Mouse (Mus musculus) neural tube, embryonic 11.5 days (tissue): ENCODE measurements at regions not wholly inside any gene's neighbourhood (a gene's known extent, or its start where the extent isn't known, plus 50 kb on each side); places are given as distances from the start of the nearest gene placed in this dataset.

Source experiments
- ATAC-seq: fragments of 200-750 bp; cut with Nextera tagmentation; 2 replicates; pipeline ENCODE4 v1.8.0; 2017; ENCODE audit warnings: moderate number of reproducible peaks, mild to moderate bottlenecking, moderate TSS enrichment, moderate library complexity; ENCODE audit not compliant: insufficient read depth, low FRiP score, low TSS enrichment
- DNase-seq: peaks from one replicate; pipeline ENCODE4 v3.0.0-alpha.2; 2015; ENCODE audit warnings: low spot score
- H3K27ac ChIP-seq: fragments of 300-500 bp; sonication (generic); 2 replicates; pipeline ENCODE4 v1.5.1; 2014; ENCODE audit warnings: low read depth, mild to moderate bottlenecking, low read length
- H3K27me3 ChIP-seq: fragments of 300-500 bp; sonication (generic); 2 replicates; pipeline ENCODE4 v1.6.1; 2014; ENCODE audit warnings: mild to moderate bottlenecking, low read length, mixed read lengths; ENCODE audit not compliant: control insufficient read depth, insufficient read depth
- H3K36me3 ChIP-seq: fragments of 300-500 bp; sonication (generic); 2 replicates; pipeline ENCODE4 v1.6.1; 2014; ENCODE audit warnings: mild to moderate bottlenecking, low read length, moderate library complexity, mixed read lengths; ENCODE audit not compliant: control insufficient read depth, insufficient read depth
- H3K4me1 ChIP-seq: fragments of 300-500 bp; sonication (generic); 2 replicates; pipeline ENCODE4 v1.6.1; 2014; ENCODE audit warnings: low read length, mixed read lengths; ENCODE audit not compliant: control insufficient read depth, insufficient read depth
- H3K4me2 ChIP-seq: fragments of 300-500 bp; sonication (generic); 2 replicates; pipeline ENCODE4 v1.6.1; 2014; ENCODE audit warnings: low read depth, mild to moderate bottlenecking, moderate library complexity
- H3K4me3 ChIP-seq: fragments of 300-500 bp; sonication (generic); 2 replicates; pipeline ENCODE4 v1.5.1; 2014; ENCODE audit warnings: low read depth, low read length
- H3K9ac ChIP-seq: fragments of 300-500 bp; sonication (generic); 2 replicates; pipeline ENCODE4 v1.6.1; 2014; ENCODE audit warnings: mild to moderate bottlenecking, low read length
- H3K9me3 ChIP-seq: fragments of 300-500 bp; sonication (generic); 2 replicates; pipeline ENCODE4 v1.6.1; 2016; ENCODE audit warnings: low read length; ENCODE audit not compliant: control insufficient read depth
- WGBS: fragments of 180-500 bp; shearing (Covaris S2); extraction: QIAGEN DNeasy Blood & Tissue Kit; methylation state at CpG from one replicate; pipeline ENCODE4 v1.1.7; 2014; 5-methylcytosine and 5-hydroxymethylcytosine counted together

- Histone ChIP-seq H3K4me1 (no peaks in the 10 kb centered on the region), H3K36me3 (no peaks in the 10 kb centered on the region), H3K4me3 (no peak overlapping the region), H3K27ac (no peak overlapping the region), H3K4me2 (no peak overlapping the region), H3K27me3 (no peaks in the 10 kb centered on the region), H3K9ac (no peak overlapping the region), H3K9me3 (no peaks in the 10 kb centered on the region)
- DNase-seq (no peak), ATAC-seq (no peak)
- 70% methylated on average over 1 of the region's 1 CpGs for WGBS
Measured at GRCm38 (mm10) chr3:7079073-7079472, 458.8 kb upstream of the 1700008P02Rik start.

- Histone ChIP-seq H3K9ac (no peak overlapping the region), H3K27ac (no peak overlapping the region), H3K27me3 (no peaks in the 10 kb centered on the region), H3K4me1 (no peaks in the 10 kb centered on the region), H3K9me3 (no peaks in the 10 kb centered on the region), H3K4me3 (no peak overlapping the region), H3K36me3 (no peaks in the 10 kb centered on the region), H3K4me2 (no peak overlapping the region)
- DNase-seq (no peak), ATAC-seq (no peak)
- 84% methylated on average over 3 of the region's 3 CpGs for WGBS
Measured at GRCm38 (mm10) chr3:7076850-7077249, 456.6 kb upstream of the 1700008P02Rik start.

DNA sequence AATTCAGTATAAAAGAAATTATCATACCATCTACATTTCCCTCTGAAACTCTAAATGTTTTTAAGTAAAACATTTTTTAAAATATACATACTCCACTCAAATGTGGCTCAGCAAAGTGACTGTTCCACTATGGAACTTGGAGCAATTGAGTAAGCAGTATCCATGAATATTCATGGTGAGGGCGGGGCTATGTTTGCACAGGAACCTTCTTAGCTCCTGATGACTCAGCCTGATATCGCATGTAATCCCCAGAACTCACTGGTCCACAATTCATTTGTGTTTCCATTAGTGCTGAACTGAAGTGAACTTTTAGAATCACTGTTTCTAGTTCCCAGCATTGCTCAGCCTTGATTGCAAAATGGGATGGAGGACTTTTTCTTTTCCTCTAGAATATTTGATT is 454.2 kb upstream of the 1700008P02Rik start:
- H3K4me3 ChIP-seq = no peak overlapping the region
- no peak overlapping the region for H3K9ac ChIP-seq
- no peak overlapping the region for H3K27ac ChIP-seq
- H3K36me3 ChIP-seq = no peaks in the 10 kb centered on the region
- no peak for DNase-seq
- 76% methylated on average over 2 of the region's 2 CpGs for WGBS
- no peak; the same call in 1 of the 2 replicates for ATAC-seq
- H3K4me1 ChIP-seq = no peaks in the 10 kb centered on the region
- no peaks in the 10 kb centered on the region for H3K9me3 ChIP-seq
- H3K4me2 ChIP-seq = no peak overlapping the region
- no peaks in the 10 kb centered on the region for H3K27me3 ChIP-seq

DNA sequence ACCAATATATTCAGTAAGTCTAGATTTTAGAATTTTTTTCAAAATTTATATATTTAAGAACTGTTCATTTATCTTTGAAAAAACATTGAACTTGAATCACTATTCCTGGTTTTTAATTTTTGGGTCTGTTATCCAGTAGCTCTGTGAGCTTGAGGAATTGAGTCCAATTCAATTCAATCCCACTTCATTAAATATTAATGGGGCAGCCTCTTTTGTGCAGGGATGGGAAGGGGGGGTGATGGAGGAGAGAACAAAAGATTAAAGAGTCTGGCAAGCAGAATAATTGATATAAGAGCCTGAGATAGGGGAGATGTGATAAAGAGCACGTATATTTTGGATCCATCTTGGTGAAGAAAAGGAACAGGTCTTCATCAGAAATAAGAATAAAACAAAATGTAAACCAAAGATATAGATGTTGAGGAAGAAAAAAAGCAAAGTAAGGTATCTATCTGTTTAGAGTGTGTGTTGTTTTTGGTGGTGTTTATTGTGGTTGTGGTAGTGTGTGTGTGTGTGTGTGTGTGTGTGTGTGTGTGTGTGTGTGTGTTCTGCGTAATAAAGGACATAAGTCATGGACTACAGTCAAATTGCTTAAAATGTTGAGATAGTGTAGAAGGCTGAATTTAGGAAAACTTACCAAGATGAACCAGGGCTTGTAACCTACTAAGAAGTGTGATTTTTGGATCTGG is 421.3 kb upstream of the 1700008P02Rik start:
- H3K4me1 ChIP-seq = no peaks in the 10 kb centered on the region
- ATAC-seq (peak; percentile 74; the same call in 1 of the 2 replicates), DNase-seq (peak; percentile 15)
- no peak overlapping the region for H3K4me3 ChIP-seq
- no peaks in the 10 kb centered on the region for H3K36me3 ChIP-seq
- no peak overlapping the region for H3K9ac ChIP-seq
- no peak overlapping the region for H3K27ac ChIP-seq
- H3K9me3 ChIP-seq = no peaks in the 10 kb centered on the region
- no peak overlapping the region for H3K4me2 ChIP-seq
- WGBS = 66% methylated on average over 2 of the region's 2 CpGs
- H3K27me3 ChIP-seq = no peaks in the 10 kb centered on the region

DNA sequence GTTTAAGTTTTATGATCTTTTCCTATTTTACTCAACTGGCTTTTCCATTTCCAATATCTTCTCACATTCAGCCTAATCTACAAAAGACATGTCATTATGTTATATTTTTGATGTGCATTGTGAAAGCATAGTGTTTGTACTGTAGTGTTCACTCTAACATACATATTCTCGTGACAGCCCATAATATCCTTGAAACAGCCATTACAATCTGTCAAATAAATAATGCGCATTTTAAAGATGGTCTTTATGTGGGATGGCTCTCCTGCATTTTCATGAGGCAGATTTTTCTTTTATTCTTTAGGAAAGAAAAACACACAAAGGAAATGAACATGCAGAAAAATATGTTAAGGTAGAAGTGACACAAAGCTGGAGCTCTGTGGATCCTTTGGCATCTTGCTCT is 415.6 kb upstream of the 1700008P02Rik start:
- Histone ChIP-seq H3K27me3 (no peaks in the 10 kb centered on the region), H3K4me2 (no peak overlapping the region), H3K36me3 (no peaks in the 10 kb centered on the region), H3K4me1 (no peaks in the 10 kb centered on the region), H3K9me3 (no peaks in the 10 kb centered on the region), H3K27ac (no peak overlapping the region), H3K4me3 (no peak overlapping the region), H3K9ac (no peak overlapping the region)
- 62% methylated on average over 2 of the region's 2 CpGs for WGBS
- DNase-seq (no peak), ATAC-seq (no peak)

DNA sequence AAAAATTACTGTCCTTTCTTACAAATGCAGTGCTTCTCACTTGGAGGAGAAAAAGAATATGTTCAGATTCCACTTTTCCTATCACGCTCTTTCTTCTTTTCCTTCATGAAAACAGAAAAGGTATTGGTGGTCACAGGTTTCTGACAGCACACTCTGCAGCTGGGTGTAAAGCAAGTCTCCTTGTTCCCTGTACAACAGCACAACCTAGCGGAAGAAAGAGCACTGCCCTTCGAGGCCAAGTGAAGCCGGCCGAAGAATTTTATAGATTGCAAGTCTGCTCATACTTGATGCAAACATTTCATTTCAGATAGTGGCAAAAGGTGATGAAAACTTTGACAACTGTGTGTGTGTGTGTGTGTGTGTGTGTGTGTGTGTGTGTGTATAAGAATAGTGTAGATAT is 407.6 kb upstream of the 1700008P02Rik start:
- WGBS = 28% methylated on average over 5 of the region's 5 CpGs
- Histone ChIP-seq H3K27me3 (no peaks in the 10 kb centered on the region), H3K9me3 (no peaks in the 10 kb centered on the region), H3K4me1 (no peaks in the 10 kb centered on the region; the same call in 1 of the 2 replicates), H3K4me3 (no peak overlapping the region), H3K36me3 (no peaks in the 10 kb centered on the region), H3K27ac (no peak overlapping the region), H3K9ac (no peak overlapping the region), H3K4me2 (no peak overlapping the region)
- peak; percentile 68 for DNase-seq
- peak; percentile 78 for ATAC-seq

DNA sequence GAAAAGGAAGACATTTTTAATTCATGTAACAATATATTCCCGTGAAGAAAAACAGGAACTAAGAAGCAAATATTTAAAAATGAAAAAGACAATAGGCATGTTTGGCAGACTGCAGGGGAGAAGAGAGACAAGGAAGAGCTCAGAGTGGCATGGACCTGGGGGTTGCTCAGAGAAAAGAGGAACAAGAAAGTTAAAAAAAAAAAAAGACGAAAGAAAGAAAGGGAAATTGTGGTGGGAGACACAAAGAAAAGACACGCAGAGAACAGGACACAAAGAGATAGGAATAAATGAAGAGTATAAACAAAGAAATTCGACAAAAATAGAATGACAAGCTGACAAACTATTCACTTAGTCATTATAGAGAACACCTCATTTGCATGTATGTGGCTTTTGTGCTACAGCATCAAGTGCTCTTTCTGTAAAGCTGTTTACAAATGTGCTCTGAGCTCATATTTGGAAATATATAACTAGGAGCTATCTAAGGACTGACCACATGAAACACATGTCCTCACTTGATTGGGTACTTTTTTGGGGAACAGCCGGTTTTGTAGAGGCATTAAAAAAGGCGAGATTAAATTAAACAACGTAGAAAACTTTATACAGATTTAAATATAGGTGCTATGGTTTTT is 394.2 kb upstream of the 1700008P02Rik start:
- Histone ChIP-seq H3K9me3 (no peaks in the 10 kb centered on the region), H3K36me3 (no peaks in the 10 kb centered on the region), H3K4me3 (no peak overlapping the region), H3K27me3 (no peaks in the 10 kb centered on the region), H3K4me2 (no peak overlapping the region), H3K27ac (no peak overlapping the region), H3K9ac (no peak overlapping the region), H3K4me1 (no peaks in the 10 kb centered on the region)
- 49% methylated on average over 7 of the region's 7 CpGs for WGBS
- ATAC-seq = no peak
- DNase-seq = no peak

- H3K4me1 ChIP-seq = no peaks in the 10 kb centered on the region
- H3K27me3 ChIP-seq = no peaks in the 10 kb centered on the region
- H3K9me3 ChIP-seq = no peaks in the 10 kb centered on the region
- DNase-seq (no peak), ATAC-seq (no peak)
- no peaks in the 10 kb centered on the region for H3K36me3 ChIP-seq
- H3K27ac ChIP-seq = no peak overlapping the region
- no peak overlapping the region for H3K4me2 ChIP-seq
- no peak overlapping the region for H3K4me3 ChIP-seq
- H3K9ac ChIP-seq = no peak overlapping the region
Measured at GRCm38 (mm10) chr3:7013516-7013915, 393.3 kb upstream of the 1700008P02Rik start.
